Mouse (Mus musculus) lung, postnatal 14 days (tissue): ENCODE results near the gene Aggf1.

Experiments used
- DNase-seq: peaks from one replicate; pipeline ENCODE4 v3.0.0; 2021

Gene Aggf1

DNA sequence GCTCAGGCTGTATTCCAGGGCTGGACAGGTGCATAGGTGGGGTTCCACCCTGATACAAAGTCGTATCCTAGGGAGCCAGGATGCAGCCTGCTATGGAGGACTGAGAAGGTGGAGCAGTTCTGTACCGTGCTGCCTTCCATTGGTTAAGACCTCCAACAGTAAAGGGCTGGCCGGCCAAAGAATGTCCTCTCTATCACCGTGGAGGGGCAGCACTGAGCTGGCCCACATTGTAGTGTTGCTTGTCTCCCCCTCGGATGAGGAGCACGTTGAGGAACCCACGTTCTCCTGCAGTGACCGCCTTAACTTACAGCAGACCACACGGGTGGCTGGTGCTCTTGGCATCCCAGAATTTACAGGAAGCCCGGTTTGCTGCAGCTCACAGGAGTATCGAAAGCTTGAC, 44.6 kb downstream of the Aggf1 start:
- no peak for DNase-seq

DNA sequence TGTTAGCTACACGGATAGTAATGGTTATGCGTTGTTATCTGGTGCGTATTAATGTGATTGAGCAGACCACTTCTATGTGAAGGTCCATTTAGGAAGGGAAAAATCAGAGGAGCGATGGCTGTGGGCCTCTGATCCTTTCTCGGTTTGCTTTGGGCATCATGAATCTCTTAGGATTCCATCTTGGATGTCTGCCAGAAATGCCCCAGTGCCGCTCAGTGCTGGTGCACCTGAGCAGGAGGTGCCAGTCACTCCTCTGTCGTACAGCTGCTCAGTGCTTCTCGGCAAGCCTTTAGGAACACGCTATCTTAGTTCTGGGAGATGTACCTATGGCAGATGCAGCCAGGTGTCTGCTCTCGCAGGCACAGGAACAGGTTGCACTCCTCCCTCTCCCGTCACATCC, 46.4 kb downstream of the Aggf1 start:
- DNase-seq = no peak

DNA sequence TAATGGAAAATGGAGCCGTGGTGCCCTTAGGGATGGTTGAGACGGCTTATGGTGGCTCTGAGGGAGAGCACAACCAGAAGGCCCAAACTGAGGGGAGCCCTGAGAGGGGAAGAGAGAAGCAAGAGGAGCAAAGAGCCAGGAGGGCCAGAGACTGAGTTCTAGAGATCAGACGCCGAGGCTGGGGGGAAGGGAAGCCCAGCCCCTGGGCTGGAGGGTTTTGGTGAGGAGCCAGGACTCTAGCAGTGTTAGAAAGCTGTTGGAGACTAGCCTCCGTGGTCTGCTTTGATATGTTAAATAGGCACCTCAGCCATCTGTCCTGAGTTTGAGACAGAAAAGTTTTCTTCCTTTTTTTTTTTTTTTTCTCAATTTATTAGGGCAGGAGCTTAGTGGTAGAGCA, 47.8 kb downstream of the Aggf1 start:
- DNase-seq = peak; percentile 12

GRCm38 (mm10) chr13:95326611-95327344, 48.4 kb downstream of the Aggf1 start:
- no peak for DNase-seq

- no peak for DNase-seq
Observed at GRCm38 (mm10) chr13:95325907-95326550, 49.1 kb downstream of the Aggf1 start.

DNA sequence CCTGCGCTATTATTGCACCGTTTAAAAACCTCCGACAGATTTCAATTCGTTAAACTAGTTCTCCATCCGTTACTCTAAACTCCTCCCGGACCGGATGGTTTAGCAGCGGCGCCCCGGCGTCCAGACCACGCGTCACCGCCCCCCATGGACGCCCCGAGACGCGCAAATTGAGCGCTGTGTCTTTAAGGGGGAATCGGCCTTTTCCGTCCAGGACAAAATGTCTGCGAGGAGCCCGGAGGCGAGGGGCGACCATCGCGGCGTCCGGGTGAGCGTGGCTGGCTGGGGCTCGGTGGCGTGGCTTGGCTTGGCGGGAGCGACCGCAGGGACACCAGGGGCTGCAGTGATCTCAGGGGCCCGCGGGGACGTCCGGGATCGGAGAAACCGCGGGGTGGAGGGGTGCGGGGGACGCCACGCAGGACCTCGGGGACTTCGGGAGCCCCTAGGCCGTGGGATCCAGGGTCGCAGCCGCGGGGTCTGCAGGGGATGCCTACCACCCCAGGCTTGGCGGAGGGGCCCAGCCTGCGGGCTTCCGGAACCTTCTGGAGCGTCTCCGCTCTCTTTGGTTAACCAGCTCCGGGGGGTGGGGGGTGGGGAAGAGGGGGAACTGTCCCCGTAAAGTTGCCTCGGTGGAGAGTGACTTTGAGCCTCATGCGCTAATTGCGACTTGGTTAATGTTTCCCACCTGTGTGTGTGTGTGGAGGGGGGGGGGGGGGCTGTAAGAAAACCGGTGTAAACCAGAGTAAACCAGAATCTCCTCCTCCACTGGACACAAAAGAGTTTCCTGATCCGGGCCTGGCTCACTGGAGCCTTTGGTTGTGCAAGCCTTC, 49.9 kb downstream of the Aggf1 start:
- DNase-seq = peak; percentile 70

DNA sequence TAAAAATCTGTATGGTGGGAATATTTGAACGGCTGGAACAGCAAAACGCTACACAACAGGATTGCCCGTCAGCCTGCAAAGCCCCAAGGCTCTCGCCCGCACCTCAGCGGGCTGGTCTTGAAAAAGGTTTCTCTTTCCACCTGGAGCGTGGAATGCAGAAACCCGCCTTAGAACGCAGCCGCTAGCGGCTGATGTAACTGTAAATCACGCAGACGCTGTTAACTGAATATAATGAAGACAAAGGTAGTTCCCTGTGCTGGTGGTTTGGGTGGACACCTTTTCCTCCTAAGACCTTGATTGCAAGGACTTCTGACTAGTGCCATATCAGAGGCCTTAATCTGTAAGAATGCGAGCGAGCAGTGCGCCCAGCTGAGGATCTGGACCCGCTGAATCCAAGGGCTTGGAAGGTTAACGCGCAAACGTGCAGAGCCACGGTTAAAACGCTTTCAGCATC, 50.5 kb downstream of the Aggf1 start:
- no peak for DNase-seq

- peak; percentile 76 for DNase-seq
Observed at GRCm38 (mm10) chr13:95323950-95324625, 51.1 kb downstream of the Aggf1 start.

GRCm38 (mm10) chr13:95323400-95323799, 51.8 kb downstream of the Aggf1 start, which contains the start of gene Zbed3:
TSS of gene Zbed3 (plus strand) at chr13:95323612.
- DNase-seq = no peak

GRCm38 (mm10) chr13:95320451-95320850, 54.7 kb downstream of the Aggf1 start:
- no peak for DNase-seq

DNA sequence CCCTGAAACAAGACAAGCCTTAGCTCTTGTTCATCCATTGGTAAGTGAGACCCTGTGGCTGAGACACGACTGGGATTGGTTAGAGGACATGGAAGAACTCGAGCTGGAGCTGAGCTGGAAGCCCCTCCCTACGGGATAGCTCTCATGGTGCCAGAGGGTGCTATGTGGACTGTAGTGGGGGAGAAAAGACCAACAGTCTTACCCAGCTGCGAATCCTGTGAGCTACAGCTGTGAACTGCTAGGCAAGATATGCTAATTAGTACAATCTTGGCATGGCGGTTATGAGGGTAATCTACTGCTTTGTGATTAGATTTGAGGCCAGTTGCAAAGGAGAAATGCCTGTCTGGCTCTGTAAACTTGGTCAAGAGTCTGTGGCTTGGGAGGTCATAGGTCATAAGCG, 56.0 kb downstream of the Aggf1 start:
- no peak for DNase-seq

- no peak for DNase-seq
Observed at GRCm38 (mm10) chr13:95312016-95312415, 63.1 kb downstream of the Aggf1 start.

DNA sequence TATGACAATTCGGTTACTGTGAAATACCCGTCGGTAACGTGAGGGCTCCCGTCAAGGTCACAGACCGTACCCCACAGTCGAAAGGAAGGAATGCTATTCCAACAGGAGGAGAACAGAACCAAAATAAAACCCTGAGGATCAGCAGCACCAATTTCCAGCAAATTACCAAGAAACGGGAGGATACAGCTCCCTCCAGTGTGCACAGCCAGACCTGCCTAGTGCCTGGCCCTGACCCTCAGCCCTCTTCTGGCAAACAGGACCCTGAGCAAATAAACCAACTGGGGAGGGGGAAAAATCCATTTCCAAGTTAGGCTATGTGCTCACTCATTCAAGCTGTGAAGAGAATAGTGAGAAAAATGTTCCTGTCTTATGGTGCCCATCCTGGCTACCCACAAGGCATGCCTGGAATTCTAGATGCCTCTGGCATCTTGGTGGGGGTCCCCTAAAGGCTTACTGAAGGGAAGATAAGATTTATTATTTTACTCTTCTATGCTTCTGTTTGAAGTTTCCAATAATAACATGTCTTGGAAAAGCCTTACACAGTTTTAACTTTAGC, 68.0 kb downstream of the Aggf1 start:
- no peak for DNase-seq

DNA sequence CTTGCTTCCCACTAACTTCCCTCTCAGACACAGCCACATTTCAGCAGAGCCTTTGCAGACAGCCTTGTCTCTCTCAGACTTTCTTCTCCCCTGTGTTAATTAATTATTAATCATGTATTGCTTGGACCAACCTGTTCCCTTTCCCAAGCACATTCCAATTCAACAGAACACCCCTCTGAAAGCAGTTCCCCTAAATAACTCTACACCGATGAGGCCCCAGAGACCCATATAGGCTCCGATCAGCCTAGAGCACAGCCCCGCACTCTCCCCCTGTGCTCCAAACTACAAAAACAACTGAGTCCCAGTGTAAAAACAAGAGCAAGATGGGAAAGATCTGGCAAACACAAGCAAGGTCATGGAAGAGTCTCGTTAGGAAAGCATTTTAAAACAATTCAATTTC, 68.6 kb downstream of the Aggf1 start:
- no peak for DNase-seq
